Mouse (Mus musculus): ENCODE measurements around the gene Hoxa9.

Hoxa9 gene

DNA sequence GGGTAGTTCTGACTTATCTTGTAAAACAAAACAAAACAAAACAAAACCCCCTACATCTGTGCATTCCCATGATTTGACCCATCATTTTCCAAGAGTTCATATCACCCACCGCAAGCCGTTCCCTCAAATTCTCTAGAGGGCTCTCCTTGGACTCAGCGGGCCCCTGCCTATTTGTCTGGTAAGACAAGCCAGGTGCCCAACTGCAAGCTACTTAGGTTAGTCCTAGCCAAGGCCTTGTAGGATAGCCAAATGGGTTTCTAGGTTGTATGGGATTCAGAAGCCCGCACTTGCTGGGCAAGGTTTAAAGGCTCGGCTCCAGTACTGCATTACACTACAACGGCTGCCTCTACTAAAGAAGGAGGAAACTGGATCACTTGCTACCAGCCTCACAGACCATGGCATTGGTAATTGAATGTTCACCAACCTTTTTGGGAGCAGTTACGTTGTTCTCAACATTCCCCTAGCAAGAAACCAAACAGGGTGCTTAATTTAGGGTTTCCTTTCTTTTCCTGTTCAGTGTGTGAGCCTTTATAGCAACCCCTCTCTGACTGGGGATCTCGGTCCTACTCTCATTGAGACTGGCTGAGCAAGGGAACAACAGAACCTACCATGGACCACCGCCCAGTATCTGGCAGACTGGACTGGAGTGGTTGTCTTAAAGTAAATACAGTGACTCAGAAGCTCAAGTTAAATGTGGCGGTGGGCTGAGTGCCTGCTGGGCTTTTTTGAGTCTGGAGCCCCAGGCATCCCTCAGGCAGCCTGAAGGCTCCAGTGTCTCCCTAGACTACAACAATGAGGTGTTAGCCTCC, 6.7 kb upstream of the Hoxa9 start:
- H3K36me3 ChIP-seq (ENCODE audit: insufficient read depth, low read length), result no peaks in the 10 kb centered on the region
- H3K9me3 ChIP-seq (ENCODE audit: low read length), result peaks cover 2% of the 10 kb centered on the region; the same call in 1 of the 2 replicates
- no peak for TF ChIP-seq CTCF (conservative IDR thresholded peaks at IDR 0.05; ENCODE audit: low read length)
- TF ChIP-seq NANOG (IDR thresholded peaks at IDR 0.05; ENCODE audit: borderline replicate concordance, low read length), result no peak
- no peak for TF ChIP-seq POU5F1 (IDR thresholded peaks at IDR 0.05; ENCODE audit: borderline replicate concordance, low read length)
- H3K4me3 ChIP-seq (replicated peaks; ENCODE audit: low read length), result no peak overlapping the region
- peaks cover 47% of the 10 kb centered on the region for H3K4me1 ChIP-seq (replicated peaks; ENCODE audit: low read depth, low read length)
- peaks cover 97% of the 10 kb centered on the region for H3K27me3 ChIP-seq (ENCODE audit: insufficient read depth, low read length)

DNA sequence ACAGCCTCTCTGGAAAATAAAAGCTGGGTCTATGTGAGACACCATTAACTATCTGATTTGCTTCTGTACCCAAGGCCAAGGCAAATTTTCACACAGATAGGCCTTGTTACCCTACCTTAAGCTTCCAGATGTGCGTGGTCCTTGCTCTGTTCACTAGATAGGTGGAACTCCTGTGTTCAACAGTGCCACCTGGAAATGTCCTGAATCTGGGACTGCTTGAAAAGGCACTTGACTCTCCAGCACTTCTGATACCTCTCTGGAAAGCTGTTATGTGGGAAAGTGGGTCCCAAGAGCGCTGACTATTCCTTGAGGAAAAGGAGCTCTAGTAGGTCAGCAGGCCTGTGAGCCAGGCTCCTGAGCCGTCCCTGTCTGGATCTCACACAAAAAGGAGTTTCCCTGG, 5.9 kb upstream of the Hoxa9 start:
- peaks cover 2% of the 10 kb centered on the region; the same call in 1 of the 2 replicates for H3K9me3 ChIP-seq (ENCODE audit: low read length)
- H3K27me3 ChIP-seq (ENCODE audit: insufficient read depth, low read length), result peaks cover 97% of the 10 kb centered on the region
- no peaks in the 10 kb centered on the region for H3K36me3 ChIP-seq (ENCODE audit: insufficient read depth, low read length)
- TF ChIP-seq CTCF (conservative IDR thresholded peaks at IDR 0.05; ENCODE audit: low read length) (no peak), NANOG (IDR thresholded peaks at IDR 0.05; ENCODE audit: borderline replicate concordance, low read length) (no peak), POU5F1 (IDR thresholded peaks at IDR 0.05; ENCODE audit: borderline replicate concordance, low read length) (no peak)
- no peak overlapping the region for H3K4me3 ChIP-seq (replicated peaks; ENCODE audit: low read length)
- H3K4me1 ChIP-seq (replicated peaks; ENCODE audit: low read depth, low read length), result peaks cover 51% of the 10 kb centered on the region

DNA sequence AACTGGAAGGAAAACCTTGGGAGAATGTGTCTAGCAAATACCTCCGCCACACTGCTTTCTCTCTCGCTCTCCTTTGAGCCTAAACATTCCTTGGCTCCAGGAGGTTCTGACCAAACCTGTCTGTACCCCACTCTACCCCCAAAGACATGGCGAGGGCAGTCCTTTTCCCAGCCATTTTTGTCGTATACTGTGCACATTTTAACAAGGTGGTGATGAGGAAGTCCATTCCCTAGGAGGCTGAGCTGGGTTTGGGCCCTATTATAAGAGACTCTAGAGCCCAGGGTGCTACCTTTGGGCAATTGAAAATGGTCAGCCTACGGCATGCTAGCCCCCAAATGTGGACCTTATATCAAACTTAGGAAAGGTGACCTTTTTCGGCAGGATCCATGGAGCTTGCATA, 5.0 kb upstream of the Hoxa9 start:
- TF ChIP-seq POU5F1 (IDR thresholded peaks at IDR 0.05; ENCODE audit: borderline replicate concordance, low read length) (no peak), CTCF (conservative IDR thresholded peaks at IDR 0.05; ENCODE audit: low read length) (no peak), NANOG (IDR thresholded peaks at IDR 0.05; ENCODE audit: borderline replicate concordance, low read length) (no peak)
- Histone ChIP-seq H3K4me3 (replicated peaks; ENCODE audit: low read length) (no peak overlapping the region), H3K27me3 (ENCODE audit: insufficient read depth, low read length) (peaks cover 95% of the 10 kb centered on the region), H3K9me3 (ENCODE audit: low read length) (no peaks in the 10 kb centered on the region; the same call in 1 of the 2 replicates), H3K36me3 (ENCODE audit: insufficient read depth, low read length) (no peaks in the 10 kb centered on the region), H3K4me1 (replicated peaks; ENCODE audit: low read depth, low read length) (peaks cover 43% of the 10 kb centered on the region)

DNA sequence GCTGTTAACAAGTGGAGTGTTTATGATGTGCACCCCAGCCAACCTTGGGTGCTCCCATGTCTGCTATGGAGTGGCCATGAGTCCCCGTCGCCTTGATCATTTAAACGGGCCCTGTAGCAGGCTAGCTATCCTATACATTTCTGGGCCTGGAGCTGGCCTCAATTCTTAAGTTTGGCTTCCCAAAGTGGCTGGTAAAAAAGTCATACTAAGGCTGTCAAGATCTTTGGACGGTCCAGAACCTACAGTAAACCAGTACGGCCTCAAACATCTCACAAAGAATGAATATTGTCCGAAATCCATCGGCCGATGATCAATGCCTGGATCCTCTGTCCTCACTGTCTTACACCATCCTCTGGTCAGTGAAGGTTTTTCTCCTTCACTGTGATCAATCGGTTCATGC, 4.4 kb upstream of the Hoxa9 start:
- H3K4me1 ChIP-seq (replicated peaks; ENCODE audit: low read depth, low read length), result peaks cover 40% of the 10 kb centered on the region
- TF ChIP-seq NANOG (IDR thresholded peaks at IDR 0.05; ENCODE audit: borderline replicate concordance, low read length), result no peak
- no peak for TF ChIP-seq CTCF (conservative IDR thresholded peaks at IDR 0.05; ENCODE audit: low read length)
- no peak for TF ChIP-seq POU5F1 (IDR thresholded peaks at IDR 0.05; ENCODE audit: borderline replicate concordance, low read length)
- H3K4me3 ChIP-seq (replicated peaks; ENCODE audit: low read length), result 0 out of 2 replicates have a peak overlapping the region, but pooled peaks have one; percentile 65
- H3K36me3 ChIP-seq (ENCODE audit: insufficient read depth, low read length), result no peaks in the 10 kb centered on the region
- peaks cover 96% of the 10 kb centered on the region for H3K27me3 ChIP-seq (ENCODE audit: insufficient read depth, low read length)
- no peaks in the 10 kb centered on the region; the same call in 1 of the 2 replicates for H3K9me3 ChIP-seq (ENCODE audit: low read length)

DNA sequence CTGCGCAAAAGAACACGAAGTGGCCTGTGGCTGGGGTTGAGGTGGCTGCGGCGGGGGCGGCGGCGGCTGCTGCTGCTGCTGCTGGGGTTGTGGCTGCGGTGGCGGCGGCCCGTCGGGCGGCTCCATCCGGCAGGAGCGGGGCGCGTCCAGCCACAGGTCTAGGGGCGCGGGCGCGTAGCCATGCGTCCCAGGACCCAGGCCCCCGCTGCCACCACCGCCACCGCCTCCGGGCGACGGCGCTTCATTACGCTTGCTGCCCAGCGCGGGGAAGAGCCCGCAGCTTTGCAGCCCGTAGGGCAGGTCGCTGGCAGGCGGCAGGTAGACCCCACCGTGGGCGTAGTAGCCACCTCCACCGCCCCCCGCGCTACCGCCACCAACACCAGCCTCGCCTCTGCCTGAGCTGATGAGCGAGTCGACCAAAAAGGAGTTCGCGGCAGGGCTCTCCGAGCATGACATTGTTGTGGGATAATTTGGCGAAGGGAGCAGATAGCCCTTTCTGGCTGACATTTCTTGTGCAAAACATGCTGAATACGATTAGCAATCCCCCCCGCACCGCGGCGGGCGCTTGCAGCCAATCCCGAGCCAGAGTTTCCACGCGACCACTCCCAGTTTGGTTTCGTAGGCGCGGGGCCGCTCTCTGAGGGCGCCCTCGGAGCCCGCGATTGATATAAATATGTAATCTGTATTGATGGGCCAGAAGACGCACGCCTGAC, 3.7 kb upstream of the Hoxa9 start:
- Histone ChIP-seq H3K27me3 (ENCODE audit: insufficient read depth, low read length) (peaks cover 96% of the 10 kb centered on the region), H3K4me1 (replicated peaks; ENCODE audit: low read depth, low read length) (peaks cover 40% of the 10 kb centered on the region), H3K4me3 (replicated peaks; ENCODE audit: low read length) (peak overlapping the region; percentile 65), H3K9me3 (ENCODE audit: low read length) (no peaks in the 10 kb centered on the region; the same call in 1 of the 2 replicates), H3K36me3 (ENCODE audit: insufficient read depth, low read length) (no peaks in the 10 kb centered on the region)
- TF ChIP-seq POU5F1 (IDR thresholded peaks at IDR 0.05; ENCODE audit: borderline replicate concordance, low read length), result no peak
- no peak for TF ChIP-seq NANOG (IDR thresholded peaks at IDR 0.05; ENCODE audit: borderline replicate concordance, low read length)
- no peak for TF ChIP-seq CTCF (conservative IDR thresholded peaks at IDR 0.05; ENCODE audit: low read length)

DNA sequence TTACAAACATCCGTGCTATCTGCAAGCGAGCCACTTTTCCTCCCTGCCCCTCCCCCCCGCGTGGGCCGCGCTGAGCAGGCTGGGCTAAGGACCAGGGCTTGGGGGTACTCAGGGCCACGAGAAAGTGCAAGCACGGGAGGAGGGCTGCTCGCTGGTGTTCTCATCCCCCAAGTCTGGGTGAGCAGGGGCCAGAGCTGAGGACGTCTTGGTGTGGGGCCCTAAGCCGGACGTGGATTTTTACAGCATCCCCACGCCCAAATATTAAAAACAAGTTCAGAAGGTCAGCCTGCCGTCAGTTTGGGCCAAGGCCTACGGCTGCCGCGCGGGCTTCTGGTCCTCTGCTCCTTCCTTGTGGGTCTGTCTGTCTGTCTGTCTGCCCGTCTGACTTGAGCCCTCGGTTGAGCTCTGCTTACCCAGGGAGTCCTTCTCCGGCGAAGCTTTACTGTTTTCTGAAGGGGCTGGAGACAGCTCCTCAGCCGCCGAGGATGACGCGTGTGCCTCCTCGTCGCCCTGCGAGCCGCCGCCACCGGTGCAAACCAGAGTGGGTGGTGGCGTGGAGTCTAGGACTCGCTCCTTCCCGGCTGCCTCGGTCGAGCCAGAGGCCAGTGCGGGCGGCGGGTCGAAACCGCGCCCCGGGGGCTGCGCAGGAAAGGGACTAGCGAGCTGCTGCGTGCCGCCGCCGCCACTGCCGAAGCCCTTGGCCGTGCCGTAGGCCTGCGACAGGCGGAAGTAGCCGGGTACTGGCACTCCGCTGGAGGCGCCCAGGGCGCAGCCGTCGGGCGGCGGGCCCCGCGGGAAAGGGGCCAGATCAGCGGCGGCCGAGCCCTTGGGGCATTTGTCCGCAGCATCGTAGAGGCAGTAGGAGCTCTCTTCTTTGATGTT, 2.9 kb upstream of the Hoxa9 start:
- H3K4me3 ChIP-seq (replicated peaks; ENCODE audit: low read length), result peak overlapping the region; percentile 65
- TF ChIP-seq POU5F1 (IDR thresholded peaks at IDR 0.05; ENCODE audit: borderline replicate concordance, low read length) (no peak), NANOG (IDR thresholded peaks at IDR 0.05; ENCODE audit: borderline replicate concordance, low read length) (no peak), CTCF (conservative IDR thresholded peaks at IDR 0.05; ENCODE audit: low read length) (no peak)
- H3K36me3 ChIP-seq (ENCODE audit: insufficient read depth, low read length), result no peaks in the 10 kb centered on the region
- peaks cover 97% of the 10 kb centered on the region for H3K27me3 ChIP-seq (ENCODE audit: insufficient read depth, low read length)
- peaks cover 46% of the 10 kb centered on the region for H3K4me1 ChIP-seq (replicated peaks; ENCODE audit: low read depth, low read length)
- no peaks in the 10 kb centered on the region; the same call in 1 of the 2 replicates for H3K9me3 ChIP-seq (ENCODE audit: low read length)

DNA sequence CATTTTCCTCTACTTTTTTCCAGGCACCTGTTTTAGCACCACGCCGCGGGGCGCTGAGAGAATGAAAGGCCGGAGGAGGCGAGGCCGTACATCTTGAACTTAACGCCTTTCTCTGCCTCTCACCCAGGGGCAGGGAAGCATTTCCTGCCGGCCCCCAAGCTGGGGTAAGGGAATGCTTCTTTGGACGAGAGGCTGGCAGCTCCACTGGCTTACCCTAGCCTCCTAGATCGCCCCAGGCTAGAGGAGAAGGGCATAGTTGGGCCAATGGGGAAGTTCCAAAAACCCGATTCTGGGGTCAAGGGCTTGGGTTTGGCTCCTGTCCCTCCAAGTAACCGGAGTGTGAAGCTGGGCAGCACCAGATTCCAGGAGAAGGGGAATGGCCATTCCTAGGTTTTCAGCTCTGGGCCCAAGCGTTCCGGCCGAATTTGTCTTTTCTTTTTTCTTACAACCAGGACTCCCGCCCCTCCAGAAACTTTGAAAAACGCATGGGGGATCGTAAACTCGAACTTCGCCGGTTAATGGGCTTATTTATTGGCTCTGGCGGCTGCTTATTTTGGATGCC, 2.2 kb upstream of the Hoxa9 start:
- H3K4me1 ChIP-seq (replicated peaks; ENCODE audit: low read depth, low read length), result peaks cover 47% of the 10 kb centered on the region
- no peaks in the 10 kb centered on the region for H3K36me3 ChIP-seq (ENCODE audit: insufficient read depth, low read length)
- H3K9me3 ChIP-seq (ENCODE audit: low read length), result no peaks in the 10 kb centered on the region; the same call in 1 of the 2 replicates
- peak overlapping the region; percentile 65 for H3K4me3 ChIP-seq (replicated peaks; ENCODE audit: low read length)
- TF ChIP-seq POU5F1 (IDR thresholded peaks at IDR 0.05; ENCODE audit: borderline replicate concordance, low read length) (no peak), NANOG (IDR thresholded peaks at IDR 0.05; ENCODE audit: borderline replicate concordance, low read length) (no peak), CTCF (conservative IDR thresholded peaks at IDR 0.05; ENCODE audit: low read length) (no peak)
- peaks cover 96% of the 10 kb centered on the region for H3K27me3 ChIP-seq (ENCODE audit: insufficient read depth, low read length)
